Mouse (Mus musculus) G1E (cell line): ENCODE results near the gene Smg7. TPM values are rescaled to one million over a fixed set of nuclear protein-coding genes. Genes with fewer than 3 reads are reported as not detected.

Experiments
- ATAC-seq: 2 replicates; pipeline ENCODE4 v1.8.0; 2016; ENCODE audit warnings: mild to moderate bottlenecking; ENCODE audit not compliant: insufficient number of reproducible peaks, poor library complexity, low FRiP score, severe bottlenecking; ENCODE audit errors: extremely low read depth
- DNase-seq: peaks from one replicate; pipeline ENCODE4 v3.0.0; 2012; ENCODE audit warnings: low spot score
- H3K27me3 ChIP-seq: 2 replicates; pipeline ENCODE4 v1.6.1; 2012; ENCODE audit warnings: mild to moderate bottlenecking, low read length, inconsistent platforms; ENCODE audit not compliant: insufficient read depth
- H3K36me3 ChIP-seq: replicated peaks from 2 replicates; pipeline ENCODE3; 2012; ENCODE audit warnings: mild to moderate bottlenecking, inconsistent platforms
- H3K4me1 ChIP-seq: 2 replicates; pipeline ENCODE4 v1.6.1; 2012; ENCODE audit warnings: low read depth, low read length, inconsistent platforms, mixed read lengths; ENCODE audit not compliant: insufficient read depth
- H3K4me3 ChIP-seq: 2 replicates; pipeline ENCODE4 v1.5.1; 2012; ENCODE audit warnings: low read depth, mild to moderate bottlenecking, inconsistent platforms, low read length, moderate library complexity, mixed read lengths
- H3K9me3 ChIP-seq: replicated peaks from 2 replicates; pipeline ENCODE4 v1.6.1; 2012; ENCODE audit warnings: inconsistent platforms
- CTCF ChIP-seq: IDR thresholded peaks from 2 replicates; pipeline ENCODE4 v1.5.1; 2012; ENCODE audit warnings: low read depth, low read length, inconsistent platforms, mixed read lengths
- GATA1 ChIP-seq: IDR thresholded peaks from 2 replicates; pipeline ENCODE4 v1.6.1; 2012; ENCODE audit warnings: borderline replicate concordance, low read length, inconsistent platforms, mixed read lengths
- GATA2 ChIP-seq: IDR thresholded peaks from 2 replicates; pipeline ENCODE4 v1.6.1; 2012; ENCODE audit warnings: low read depth, low read length, inconsistent platforms, borderline replicate concordance
- POLR2AphosphoS5 ChIP-seq: IDR thresholded peaks from 2 replicates; pipeline ENCODE4 v1.6.1; 2012; ENCODE audit warnings: low read depth, low read length, inconsistent platforms; ENCODE audit not compliant: insufficient replicate concordance
- TAL1 ChIP-seq: conservative IDR thresholded peaks from 2 replicates; pipeline ENCODE4 v1.6.1; 2012; ENCODE audit warnings: low read depth, low read length, inconsistent platforms, mixed read lengths
- polyA plus RNA-seq: library from polyadenylated mRNA; stranded (reverse); fragments of >175 nt; gene quantifications from 2 replicates; pipeline ENCODE4 v1.2.3, GENCODE M21; 2012
- total RNA-seq, 2 experiments: library from RNA; stranded (forward) in 1 of 2; stranded (reverse) in 1 of 2; fragments of 200-1000 nt in 1 of 2; fragments of >200 nt in 1 of 2; fragmentation: Nextera tagmentation in 1 of 2; gene quantifications; 2 replicates each; pipeline ENCODE4 v1.2.3; 2014 to 2017

The Smg7 gene
- total and polyA plus RNA-seq, 3 experiments, result 14.2 to 156 (median 36.1) TPM

DNA sequence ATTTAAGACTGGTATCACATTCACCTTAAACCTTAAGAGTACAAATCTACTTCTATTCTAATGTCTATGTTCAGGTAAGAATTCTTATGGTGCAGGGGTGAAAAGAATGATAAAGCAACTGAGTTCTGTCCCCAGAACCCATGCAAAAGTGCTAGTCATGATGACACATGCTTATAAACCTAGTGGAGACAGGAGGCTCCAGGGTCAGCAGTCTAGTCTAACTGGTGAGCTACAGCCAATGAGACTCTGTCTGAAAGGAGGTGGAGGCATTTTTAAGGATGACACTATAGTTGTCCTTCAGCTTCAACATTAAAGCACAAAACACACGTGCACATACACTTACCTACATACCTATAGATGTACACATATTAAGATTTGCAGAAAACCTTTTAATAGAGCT is 57.8 kb downstream of the Smg7 start:
- Histone ChIP-seq H3K9me3 (peaks cover 6% of the 10 kb centered on the region; the same call in 1 of the 2 replicates), H3K27me3 (no peaks in the 10 kb centered on the region), H3K4me1 (peaks cover 2% of the 10 kb centered on the region; the same call in 1 of the 2 replicates), H3K4me3 (no peak overlapping the region), H3K36me3 (peaks cover 83% of the 10 kb centered on the region)
- DNase-seq (no peak), ATAC-seq (no peak)
- TF ChIP-seq GATA2, result no peak
- no peak for TF ChIP-seq CTCF
- TF ChIP-seq GATA1, result no peak
- no peak for TF ChIP-seq POLR2AphosphoS5
- TF ChIP-seq TAL1, result no peak

DNA sequence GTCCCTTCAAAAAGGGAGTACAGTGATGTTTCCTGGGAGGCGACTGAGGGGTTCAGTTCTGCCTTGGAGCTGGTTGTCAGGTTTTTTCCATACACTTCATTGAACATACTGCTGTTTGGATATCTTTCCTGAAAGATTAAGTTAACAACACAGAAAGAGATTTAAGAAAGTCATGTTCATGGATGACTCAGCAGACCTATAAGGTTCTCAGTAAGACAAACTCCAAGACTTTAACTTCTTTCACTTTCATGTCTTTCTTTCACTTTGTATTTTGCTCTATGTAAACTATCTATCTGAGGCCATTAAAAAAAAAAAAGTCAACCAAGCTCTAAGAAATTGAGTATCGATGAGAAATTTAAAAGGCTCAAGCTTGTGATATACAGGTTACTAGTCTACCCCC is 61.4 kb downstream of the Smg7 start:
- DNase-seq (no peak), ATAC-seq (no peak)

DNA sequence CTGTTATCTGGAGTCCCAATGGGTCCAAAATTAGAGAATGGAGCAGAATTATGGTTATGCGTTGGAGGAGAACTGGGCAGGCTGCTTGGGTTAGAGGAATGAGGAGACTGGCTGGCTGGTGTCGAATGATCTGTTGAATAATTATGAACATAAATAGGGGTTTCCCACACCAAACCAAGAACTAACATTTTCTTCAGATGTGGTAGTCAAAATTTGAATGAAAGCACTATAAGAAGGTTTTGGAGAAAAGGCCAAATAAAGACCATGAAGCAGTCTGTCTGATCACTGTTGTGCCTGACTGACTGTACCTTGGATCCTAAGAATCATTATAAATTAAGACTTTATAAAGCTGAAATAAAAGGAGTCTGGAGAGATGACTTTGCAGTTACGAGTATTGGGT is 62.1 kb downstream of the Smg7 start:
- Histone ChIP-seq H3K9me3 (peaks cover 6% of the 10 kb centered on the region; the same call in 1 of the 2 replicates), H3K4me1 (no peaks in the 10 kb centered on the region), H3K27me3 (no peaks in the 10 kb centered on the region), H3K4me3 (no peak overlapping the region), H3K36me3 (peaks cover 85% of the 10 kb centered on the region)
- TF ChIP-seq GATA1 (no peak), GATA2 (no peak), TAL1 (no peak), CTCF (no peak), POLR2AphosphoS5 (no peak)
- no peak for DNase-seq
- ATAC-seq, result no peak

More for the DNA sequence above, 61.4 kb downstream of the Smg7 start:
- TF ChIP-seq TAL1 (no peak), GATA2 (no peak), CTCF (no peak), GATA1 (no peak), POLR2AphosphoS5 (no peak)
- no peaks in the 10 kb centered on the region for H3K27me3 ChIP-seq
- peaks cover 6% of the 10 kb centered on the region; the same call in 1 of the 2 replicates for H3K9me3 ChIP-seq
- H3K4me1 ChIP-seq, result no peaks in the 10 kb centered on the region
- H3K36me3 ChIP-seq, result peaks cover 88% of the 10 kb centered on the region
- H3K4me3 ChIP-seq, result no peak overlapping the region

DNA sequence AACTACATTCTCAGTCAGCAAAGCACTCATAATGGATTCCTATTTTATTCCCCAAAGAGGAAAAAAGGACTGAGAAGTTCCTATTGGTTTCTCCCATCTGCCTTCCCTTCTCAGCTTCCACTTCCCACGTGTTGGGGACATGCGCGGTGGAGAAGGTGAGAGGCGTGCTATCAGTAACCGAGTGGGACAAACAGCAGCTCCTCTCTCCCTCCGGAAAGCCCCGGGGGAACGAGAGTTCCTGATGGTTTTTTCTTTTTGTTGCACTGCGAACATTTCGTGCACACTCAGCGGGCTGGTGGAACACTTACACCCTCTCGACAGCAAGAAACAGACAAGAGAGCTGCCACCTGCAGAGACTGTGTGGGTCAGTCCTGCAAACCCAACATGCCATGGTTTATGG is 63.6 kb downstream of the Smg7 start:
- DNase-seq (no peak), ATAC-seq (no peak)
- Histone ChIP-seq H3K27me3 (no peaks in the 10 kb centered on the region), H3K36me3 (peaks cover 84% of the 10 kb centered on the region), H3K9me3 (peaks cover 7% of the 10 kb centered on the region; the same call in 1 of the 2 replicates), H3K4me1 (no peaks in the 10 kb centered on the region; the same call in 1 of the 2 replicates), H3K4me3 (no peak overlapping the region)
- TF ChIP-seq GATA2, result no peak
- no peak for TF ChIP-seq GATA1
- no peak for TF ChIP-seq CTCF
- no peak for TF ChIP-seq POLR2AphosphoS5
- TF ChIP-seq TAL1, result no peak

DNA sequence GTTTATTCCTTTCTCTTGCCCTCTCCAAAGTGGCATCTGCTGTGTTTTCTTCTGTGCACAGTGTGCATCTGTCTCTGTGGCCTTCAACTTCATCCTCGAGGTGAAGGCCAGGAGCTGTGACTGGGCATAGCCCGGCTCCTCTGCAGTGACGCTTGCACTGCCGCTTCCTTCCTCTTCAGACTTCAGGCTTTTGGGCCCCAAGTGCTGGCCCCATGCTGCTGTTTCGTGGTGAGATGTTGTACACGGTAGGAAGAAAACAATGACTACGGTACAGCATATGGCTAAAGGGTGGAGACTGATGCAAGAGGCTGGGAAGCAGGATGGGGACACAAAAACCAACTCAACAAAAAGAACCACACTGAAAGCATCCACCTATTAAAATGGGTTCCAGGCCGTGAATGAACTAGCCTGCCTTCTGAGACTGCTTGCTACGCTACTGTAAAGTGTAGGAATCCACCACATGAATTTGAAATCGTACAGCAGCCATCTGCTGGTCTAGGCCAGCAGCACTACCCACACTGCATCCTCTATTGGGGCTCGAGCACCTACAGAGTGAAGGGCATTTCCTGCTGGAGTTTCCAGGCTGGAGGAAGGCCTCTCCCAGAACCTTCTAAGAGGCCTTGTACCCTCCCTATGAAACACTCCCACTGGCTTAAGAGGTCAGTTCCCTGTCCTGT is 64.3 kb downstream of the Smg7 start:
- peaks cover 84% of the 10 kb centered on the region for H3K36me3 ChIP-seq
- TF ChIP-seq CTCF (no peak), GATA1 (no peak), POLR2AphosphoS5 (no peak), GATA2 (no peak)
- peaks cover 7% of the 10 kb centered on the region; the same call in 1 of the 2 replicates for H3K9me3 ChIP-seq
- ATAC-seq, result no peak
- no peaks in the 10 kb centered on the region; the same call in 1 of the 2 replicates for H3K4me1 ChIP-seq
- no peaks in the 10 kb centered on the region for H3K27me3 ChIP-seq
- H3K4me3 ChIP-seq, result no peak overlapping the region
- no peak for DNase-seq

DNA sequence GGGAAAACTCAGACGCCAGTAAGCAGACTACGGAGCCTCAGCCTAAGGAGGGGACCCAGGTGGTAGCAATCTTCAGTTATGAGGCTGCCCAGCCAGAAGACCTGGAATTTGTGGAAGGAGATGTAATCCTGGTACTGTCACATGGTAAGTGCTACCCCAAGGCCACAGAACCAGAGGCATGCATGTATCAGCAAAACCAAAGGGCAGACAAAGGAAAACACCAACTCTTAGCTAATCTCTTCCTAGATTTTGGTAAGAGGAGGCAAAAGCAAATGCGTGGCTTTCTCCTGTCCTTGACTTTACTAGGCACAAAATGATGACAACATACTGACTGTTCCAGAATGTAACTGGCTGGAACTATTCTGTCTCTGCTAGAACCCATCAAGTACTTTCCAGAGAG is 67.4 kb downstream of the Smg7 start:
- H3K36me3 ChIP-seq, result peaks cover 84% of the 10 kb centered on the region
- no peaks in the 10 kb centered on the region for H3K27me3 ChIP-seq
- no peak for DNase-seq
- no peak for ATAC-seq
- TF ChIP-seq TAL1 (no peak), CTCF (no peak), GATA2 (no peak), POLR2AphosphoS5 (no peak), GATA1 (no peak)
- H3K4me3 ChIP-seq, result no peak overlapping the region
- H3K9me3 ChIP-seq, result peaks cover 12% of the 10 kb centered on the region
- H3K4me1 ChIP-seq, result peaks cover 9% of the 10 kb centered on the region

DNA sequence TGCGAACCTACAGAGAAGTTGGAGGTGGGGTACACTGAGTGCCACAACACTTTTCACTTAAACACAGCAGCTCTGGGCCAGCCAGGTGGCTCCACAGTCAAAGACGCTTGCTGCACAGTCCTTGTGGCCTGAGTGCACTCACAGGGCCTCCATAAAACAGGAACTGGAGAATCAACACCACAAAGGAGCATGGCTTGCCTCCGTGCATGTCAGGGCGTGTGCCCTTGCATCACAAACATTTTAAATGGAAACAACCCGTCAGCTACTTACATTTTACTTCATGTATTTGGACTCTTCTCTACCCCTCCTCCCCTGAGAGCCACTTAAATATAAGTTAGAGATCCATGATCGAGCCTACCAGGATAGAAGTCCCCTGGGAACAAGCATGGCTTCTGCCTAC is 70.1 kb downstream of the Smg7 start:
- H3K4me3 ChIP-seq, result no peak overlapping the region
- H3K4me1 ChIP-seq, result peaks cover 13% of the 10 kb centered on the region
- peaks cover 69% of the 10 kb centered on the region for H3K36me3 ChIP-seq
- no peaks in the 10 kb centered on the region for H3K27me3 ChIP-seq
- no peak for DNase-seq
- no peak for ATAC-seq
- no peak for TF ChIP-seq POLR2AphosphoS5
- TF ChIP-seq TAL1, result no peak
- no peak for TF ChIP-seq CTCF
- TF ChIP-seq GATA2, result no peak
- TF ChIP-seq GATA1, result no peak
- H3K9me3 ChIP-seq, result peaks cover 12% of the 10 kb centered on the region
